Mouse (Mus musculus): ENCODE measurements at regions not wholly inside any gene's neighbourhood (a gene's known extent, or its start where the extent isn't known, plus 50 kb on each side); places are given as distances from the start of the nearest gene placed in this dataset.
"Not testable (repeated sequence)": the region's sequence is repeated elsewhere in the genome, so short reads cannot be mapped to it uniquely, and the experiment has no call there.

DNA sequence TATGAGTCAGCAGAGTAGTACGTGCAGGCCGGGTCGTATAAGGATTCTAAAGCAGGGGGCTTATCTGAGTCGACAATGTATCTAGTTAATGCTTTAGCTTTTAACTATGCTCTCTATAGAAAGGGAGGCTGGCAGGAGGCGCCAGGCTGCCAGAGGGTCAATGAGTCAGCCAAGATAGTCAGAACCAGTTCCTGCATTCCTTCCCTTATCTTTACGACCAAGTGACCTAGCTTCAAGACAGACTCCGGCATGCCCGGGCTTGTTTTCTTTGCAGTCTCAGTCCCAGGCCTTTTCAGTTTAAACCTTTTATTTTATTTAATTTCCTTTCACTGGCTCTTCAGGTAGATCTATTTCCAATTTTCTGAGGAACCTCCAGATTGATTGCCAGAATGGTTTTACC is 374.0 kb upstream of the Nrxn1 start:
- DNase-seq: no peak

DNA sequence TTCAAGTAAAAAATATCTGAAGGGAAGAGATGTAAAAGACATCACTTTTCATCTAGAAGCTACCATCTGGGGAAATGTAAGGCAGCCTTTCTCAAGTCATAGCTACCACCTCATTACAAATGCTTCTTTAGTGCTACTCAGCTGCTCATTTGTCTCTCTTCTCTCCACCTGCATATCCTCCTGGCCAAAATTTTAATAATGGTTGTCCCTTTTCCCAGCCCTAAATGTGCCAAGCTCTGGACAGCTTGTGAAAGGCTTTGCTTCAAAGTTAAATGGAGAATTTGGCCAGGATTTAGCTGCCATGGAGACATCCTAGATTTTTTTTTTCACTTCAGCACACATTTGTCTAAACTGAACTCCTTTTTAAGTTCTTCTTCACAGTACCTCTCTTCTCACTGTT is 358.8 kb upstream of the Nrxn1 start:
- no peak for DNase-seq

DNA sequence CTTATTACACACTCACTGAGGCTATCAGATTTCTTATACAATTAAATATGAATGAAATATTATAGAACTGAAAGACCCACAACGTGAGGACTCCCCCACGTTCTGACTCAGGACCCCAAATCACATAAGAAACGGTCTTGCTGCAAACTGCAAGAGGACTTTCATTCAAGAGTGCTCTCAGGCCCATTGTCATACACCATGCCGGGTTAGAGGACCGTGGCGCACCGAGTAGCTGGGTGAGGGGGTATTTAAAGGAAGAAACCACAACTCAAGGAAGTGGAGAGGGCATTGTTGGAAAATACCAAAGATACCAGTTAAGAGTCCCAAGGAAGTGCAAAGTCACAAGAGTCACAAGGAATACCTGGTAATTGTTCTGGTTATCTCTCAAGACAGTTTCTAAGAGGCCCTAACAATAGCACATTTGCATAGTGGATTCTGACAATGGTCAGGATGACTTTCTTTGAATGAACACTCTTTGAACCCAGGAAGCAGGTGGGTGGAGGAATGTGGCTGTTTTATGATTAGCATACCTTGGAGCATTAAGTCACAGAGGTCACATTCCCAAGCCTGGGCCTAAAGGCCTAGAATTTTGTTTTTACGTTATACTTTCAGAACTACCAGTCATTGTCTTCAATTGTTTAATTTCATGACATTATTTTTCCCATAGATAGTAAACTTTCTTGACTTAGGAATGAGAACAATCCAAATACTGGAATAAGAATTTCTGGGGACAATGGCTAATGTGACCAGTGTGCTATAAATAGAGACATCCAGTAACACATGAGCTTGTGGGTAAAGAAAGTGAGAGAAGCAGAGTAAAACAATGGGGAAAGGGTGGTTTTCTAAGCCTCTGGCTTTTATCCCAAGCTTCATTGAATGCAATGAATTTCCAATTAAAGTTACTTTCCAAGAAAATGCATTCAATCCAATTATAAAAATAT is 339.2 kb upstream of the Nrxn1 start:
- DNase-seq: not testable (repeated sequence)

DNA sequence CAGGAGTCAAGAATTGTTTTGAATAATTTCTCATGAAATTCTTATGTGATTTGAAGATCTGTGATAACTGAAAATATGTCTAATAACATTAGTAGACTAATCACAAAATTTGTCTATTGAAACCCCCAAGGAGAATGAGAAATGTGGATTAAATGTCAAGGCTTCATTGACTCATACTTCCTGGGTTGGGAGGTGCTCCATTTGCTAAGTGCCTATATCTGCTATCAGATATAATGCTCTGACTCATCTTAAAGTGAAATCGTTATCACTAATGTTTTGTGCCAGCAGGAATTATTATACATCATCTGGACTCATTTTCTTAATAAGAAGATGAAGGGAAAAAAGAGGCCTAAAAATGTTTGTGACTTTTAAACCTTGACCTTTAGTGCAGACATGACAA is 337.5 kb upstream of the Nrxn1 start:
- DNase-seq: no peak

DNA sequence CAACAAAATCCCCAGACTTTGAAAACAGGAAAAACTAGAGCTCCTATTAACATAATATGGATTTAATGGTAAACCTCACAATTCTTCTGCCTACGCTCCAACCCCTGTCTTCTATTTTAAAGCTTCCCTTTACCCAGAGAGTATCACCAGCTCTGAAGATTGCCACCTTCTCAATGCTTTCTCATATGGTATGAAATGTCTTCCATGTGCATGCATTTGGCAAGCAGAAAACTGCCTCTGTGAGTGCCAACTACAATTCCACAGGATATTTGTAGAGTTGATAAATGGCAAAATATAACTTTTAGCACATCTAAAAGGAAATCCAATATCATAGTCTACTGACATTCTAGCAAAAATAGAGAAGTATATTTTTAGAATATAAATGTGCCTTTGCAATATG is 332.2 kb upstream of the Nrxn1 start:
- DNase-seq: no peak

DNA sequence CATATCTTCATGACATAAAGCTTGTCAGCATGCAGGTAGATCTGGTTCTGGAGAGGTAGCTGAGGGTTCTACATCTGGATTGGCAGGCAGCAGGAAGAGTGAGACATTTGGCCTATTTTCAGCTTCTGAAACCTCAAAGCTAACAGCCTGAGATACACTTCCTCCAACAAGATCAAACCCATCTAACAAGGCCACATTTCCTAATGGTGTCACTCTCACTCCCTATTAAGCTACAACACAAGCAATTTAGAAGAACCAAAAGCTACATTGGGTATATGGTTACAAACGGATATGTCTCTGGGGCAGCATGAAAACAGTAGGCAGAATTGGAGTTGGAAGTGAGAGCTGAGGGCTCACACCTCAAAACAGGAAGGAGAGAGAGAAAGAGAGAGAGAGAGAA is 325.7 kb upstream of the Nrxn1 start:
- no peak for DNase-seq

DNA sequence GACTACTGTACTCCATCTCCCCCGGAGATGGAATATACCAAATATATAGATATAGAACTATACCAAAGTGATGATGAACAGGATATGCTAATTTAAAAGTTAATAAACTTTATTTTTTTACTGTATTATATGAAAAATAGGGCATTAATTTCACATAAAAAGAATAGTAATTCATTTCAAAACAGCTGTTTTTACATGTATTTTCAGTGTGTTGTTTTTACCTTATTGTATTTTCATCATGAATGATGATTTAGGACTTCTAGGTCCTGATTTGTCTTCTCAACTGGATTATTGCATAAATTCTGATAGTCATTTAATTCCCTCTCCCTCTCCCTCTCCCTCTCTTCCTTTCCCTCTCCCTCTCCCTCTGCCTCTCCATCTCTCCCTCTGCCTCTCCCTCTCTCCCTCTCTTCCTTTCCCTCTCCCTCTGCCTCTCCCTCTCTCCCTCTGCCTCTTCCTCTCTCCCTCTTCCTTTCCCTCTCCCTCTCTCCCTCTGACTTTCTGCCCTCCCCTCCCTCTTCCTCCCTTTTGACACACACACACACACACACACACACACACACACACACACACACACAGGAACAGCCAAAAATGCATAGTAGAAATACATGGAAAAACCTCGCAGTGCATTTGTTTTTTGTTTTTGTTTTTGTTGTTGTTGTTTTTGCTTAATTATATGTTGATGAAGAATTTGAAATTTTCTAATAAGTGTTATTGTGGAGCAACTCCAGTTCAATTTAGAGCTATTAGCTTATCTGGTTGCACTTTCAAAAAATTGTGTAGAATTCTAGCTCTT is 298.3 kb upstream of the Nrxn1 start:
- no peak for DNase-seq

DNA sequence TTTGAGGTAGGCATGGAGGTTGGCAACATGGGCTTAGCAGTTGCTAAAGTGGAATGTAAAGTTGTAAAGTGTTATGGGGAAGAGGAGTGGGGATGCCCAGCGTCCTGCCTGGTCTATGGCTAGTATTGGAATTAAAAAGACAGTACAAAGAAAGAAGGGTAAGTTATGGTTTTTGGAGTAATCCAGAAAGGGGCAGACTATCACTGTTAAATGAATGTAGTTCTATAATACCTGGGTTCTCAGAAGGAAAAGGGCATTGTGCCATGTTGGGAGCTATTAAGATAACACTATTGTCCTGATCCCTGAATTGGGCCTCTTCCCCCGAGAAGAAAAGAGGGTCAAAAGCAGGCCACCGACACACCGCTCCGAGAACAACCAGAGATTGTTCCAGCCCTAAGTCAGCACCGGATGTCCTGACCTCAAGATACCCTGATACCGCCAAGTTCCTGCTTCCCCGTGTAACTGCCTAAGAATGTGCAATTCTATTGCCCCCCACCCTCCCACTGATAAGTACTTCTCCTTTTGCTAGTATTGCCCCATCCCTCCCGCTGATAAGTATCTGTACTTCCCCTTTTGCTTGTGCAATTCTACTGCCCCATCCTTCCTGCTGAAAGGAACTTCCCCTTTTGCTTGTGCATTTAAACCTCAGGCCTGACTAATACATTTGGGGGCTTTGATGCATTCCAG is 297.2 kb upstream of the Nrxn1 start:
- DNase-seq: not testable (repeated sequence)

DNA sequence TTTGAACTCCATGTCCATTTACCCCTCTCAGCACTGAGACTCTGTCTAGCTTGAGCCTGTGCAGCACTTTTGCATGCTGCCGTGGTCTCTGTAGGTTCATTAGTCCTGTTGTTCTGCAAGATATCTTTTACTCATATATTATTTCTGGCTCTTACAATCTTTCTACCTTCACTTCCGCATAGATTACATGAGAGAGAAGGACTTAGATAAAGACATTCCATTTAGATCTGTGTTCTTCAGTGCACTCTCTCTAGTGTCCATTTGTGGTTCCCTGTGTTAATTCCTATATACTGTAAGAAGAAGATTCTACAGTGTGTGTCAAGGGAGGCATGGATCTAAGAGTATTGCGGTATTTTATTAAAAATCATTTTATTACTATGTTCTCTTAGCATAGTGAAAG is 295.6 kb upstream of the Nrxn1 start:
- no peak for DNase-seq

DNA sequence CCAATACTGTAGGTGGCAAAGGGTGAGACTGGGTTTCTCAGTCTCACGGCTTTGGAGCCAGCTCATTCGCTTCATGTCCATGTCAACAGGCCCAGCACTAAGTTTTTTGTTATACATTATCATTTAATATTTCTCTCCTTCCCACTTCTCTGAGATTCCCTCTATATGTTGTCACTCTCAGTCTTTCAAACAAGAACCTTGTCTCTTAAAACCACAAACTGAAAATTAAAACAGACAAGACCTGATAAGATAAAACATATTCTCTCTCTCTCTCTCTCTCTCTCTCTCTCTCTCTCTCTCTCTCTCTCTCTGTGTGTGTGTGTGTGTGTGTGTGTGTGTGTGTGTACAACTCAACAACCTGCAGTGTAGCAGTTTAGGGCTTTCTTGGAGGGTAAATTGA is 295.2 kb upstream of the Nrxn1 start:
- no peak for DNase-seq

DNA sequence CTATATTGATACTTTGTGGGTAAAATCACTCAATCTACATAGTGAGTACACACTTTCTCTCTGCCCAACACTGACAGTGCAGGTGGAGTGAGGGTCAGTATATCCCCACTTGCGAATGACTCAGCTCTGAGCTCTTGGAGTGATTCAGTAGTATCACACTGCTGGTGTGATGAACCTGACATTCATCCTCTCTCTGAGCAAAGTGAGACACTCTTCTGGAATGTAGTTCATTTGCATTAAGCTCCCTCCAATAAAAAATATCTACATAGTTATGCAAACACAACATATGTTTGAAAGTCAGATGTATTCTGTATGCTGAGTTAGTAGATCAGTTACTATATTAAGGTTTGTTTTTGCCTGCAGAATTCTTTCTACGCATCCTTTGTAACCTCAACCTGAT is 293.1 kb upstream of the Nrxn1 start:
- DNase-seq: no peak

DNA sequence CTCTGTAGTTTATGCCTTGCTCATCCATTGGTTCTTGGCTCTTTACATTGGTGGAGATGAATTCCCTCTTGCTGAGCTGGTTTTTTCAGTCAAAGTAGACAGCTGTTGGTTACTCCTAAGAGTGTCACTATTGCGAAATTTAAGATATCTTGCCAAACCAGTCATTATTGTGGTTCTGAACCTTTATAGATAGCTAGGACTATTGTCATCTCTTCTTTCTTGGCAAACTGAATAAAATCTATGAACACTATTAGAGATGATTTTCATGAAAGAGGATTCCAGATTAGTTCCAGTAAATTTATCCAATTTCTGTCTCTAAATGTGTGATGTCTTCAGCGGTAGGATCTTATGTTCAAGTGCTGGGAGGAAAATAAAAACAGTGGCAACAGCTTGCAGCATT is 275.3 kb upstream of the Nrxn1 start:
- DNase-seq: no peak

DNA sequence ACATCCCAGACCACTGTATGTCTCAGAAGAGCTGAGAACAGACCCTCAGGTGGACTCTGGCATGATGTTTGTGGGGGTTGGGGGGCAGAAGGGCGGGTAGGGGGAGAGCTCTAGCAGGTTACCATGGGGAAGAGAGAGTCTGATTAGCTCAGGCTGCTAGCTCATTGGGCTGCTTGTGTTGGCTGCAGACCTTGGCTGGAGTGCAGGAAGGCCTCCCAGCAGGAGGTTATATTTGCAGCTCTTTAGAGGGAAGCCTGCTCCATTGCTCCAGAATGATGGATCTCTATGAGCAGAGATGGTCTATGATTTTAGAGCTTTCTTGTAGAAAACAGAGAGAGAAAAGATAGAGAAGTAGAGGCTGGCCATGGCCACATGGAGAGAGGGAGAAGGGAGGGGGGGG is 268.4 kb upstream of the Nrxn1 start:
- peak; percentile 7 for DNase-seq

DNA sequence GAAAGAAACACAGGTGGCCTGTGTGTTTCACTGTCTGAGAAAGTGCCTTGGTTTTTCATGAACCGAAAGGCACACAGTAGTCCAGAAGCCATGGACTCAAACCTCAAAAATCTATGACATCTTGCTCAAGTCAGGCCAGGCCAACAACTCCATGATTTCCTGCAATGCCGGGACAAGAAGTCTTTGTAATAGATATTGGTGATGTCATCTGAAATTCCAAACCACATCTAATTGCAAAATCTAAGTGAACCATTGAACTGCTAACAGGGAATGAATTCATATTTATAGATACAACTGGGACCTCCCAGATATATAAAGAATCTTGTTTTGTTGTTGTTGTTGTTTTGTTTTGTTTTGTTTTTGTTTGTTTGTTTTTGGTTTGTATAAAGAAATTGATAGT is 259.2 kb upstream of the Nrxn1 start:
- no peak for DNase-seq

DNA sequence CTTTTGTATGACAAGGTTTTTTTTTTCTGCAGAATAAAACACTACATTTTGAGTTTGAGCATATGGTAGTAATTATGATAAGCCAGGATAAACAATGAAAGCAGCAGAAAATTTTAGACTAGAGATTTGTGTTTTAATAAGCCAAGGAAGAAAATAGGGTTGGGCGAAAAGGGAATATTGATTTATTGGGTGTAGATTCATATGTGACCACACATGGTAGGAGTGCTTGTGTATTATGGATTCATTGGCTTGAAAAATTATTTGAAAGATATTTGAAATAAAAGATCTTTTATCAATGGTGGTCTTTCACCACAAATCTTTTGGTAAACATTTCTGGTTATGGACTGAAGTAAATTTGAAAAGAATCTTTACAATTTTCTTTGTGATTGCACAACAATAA is 244.0 kb upstream of the Nrxn1 start:
- no peak for DNase-seq

DNA sequence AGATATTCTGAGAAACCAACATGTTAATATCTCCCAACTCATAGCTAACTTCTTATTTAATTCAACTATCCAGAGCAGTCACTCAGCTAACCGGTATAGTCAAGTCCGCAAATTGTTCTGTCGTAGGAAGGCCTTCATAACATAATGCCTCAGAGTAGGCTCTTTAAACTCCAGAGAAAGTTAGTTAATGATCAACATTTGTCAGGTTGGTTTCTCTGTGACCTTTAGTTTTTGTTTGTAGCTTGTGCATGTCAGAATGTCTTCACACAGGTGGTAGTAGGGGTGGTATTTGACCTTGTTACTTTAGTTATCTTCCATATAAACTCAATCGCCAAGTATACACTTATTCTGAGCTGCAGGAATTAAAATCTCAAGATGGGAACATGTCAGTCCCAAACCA is 240.9 kb upstream of the Nrxn1 start:
- no peak for DNase-seq

DNA sequence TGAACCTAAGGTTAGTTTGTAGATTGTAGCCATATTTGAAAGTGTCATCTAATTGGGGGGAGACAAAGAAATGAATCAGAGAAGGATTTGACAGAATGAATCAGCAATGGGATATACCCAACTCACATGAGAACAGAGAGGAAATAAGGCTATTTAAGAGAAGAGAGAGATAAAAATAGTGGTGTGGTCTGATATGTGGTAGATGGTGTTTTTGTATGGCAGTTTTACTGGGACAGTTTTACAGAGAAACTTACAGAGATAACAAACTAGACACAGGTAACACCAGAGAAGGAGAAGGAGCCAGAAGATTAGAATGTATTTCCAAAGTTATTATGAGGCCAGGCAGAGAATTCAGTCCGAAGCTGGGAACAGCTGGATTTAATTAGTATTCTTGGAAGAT is 240.3 kb upstream of the Nrxn1 start:
- DNase-seq: no peak

DNA sequence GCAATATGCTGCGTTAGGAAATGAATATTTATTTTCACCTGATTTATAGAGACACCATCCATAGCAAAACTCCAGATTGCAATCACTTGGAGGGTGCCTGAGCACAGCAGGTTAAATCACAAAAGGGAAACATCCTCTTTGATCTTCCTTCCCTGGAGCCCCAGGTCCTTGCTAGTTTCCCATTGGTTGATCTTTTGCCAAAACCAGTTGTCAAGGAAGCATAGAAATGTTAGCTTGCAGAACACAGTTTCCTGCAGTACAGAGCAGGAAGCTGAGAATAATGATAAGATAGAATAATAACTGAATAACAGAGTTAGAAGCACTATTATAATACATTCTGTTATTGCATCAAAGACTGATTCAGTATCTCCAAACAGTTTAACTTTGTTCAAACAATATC is 231.5 kb upstream of the Nrxn1 start:
- DNase-seq: no peak

DNA sequence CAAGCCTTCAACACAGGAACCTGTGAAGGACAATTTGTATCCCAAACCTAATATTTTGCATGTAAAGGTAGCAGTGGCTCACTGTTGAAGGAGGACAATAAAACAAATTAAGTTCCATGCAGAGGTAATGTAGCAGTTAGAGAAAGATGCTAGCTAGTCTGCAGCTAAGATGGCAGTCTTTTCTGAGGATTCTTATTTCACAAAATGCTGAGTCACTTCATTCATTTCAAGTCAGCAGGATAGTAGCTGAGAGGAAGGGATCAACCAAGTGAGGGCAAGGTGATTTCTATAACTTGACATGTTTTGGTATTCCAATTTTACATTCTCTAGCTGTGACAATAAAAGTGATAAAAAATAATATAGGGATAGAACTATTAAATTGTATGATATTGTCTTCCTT is 194.0 kb upstream of the Nrxn1 start:
- no peak for DNase-seq

DNA sequence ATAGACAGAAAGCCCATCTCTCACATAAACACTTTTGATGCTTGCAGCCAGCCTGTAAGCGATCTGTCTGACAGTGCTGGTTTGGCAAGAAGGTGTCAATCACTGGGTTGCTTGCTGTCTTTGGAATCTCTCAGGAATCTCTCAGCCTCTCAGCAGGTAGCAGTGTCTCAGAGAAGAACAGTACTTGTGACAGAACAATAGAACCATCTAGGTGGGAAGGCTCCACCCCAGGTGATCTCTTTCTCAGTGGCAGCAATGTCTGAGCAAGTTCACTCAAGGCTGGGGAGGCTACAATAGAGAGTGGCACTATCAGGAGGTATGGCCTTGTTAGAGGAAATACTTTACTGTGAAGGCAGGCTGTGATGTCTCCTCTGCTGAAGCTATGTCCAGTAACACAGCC is 181.5 kb upstream of the Nrxn1 start:
- DNase-seq: no peak

DNA sequence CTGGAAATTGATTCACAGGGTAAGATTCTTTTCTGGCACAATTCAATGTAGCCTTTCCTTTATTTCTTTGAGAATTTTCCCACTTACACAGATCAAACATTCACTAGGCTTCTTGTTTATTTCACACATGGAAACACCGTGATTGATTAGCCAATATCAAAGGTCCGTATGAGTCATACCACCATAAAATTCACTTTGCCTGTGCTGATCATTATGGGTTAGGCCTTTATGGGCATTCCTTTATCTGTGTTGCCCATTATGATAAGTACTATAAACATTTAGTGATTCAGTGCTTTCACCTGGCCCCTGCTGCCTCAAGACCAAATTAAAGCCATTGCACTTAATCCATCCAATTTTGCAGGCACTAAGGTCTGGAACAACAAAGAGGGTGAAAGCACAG is 145.8 kb upstream of the Nrxn1 start:
- no peak for DNase-seq

DNA sequence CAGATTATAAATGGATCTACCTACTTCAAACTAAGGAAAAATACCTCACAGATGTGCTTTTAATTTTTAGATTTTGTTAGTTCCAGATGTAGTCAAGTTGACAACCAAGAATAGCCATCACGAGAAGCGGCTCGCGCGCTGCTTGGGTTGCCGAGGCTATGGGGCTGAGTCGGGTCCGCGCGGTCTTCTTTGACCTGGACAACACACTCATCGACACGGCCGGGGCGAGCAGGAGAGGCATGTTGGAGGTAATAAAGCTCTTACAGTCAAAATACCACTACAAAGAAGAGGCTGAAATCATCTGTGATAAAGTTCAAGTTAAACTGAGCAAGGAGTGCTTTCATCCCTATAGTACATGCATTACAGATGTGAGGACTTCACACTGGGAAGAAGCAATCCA is 143.8 kb upstream of the Nrxn1 start:
- not testable (repeated sequence) for DNase-seq

DNA sequence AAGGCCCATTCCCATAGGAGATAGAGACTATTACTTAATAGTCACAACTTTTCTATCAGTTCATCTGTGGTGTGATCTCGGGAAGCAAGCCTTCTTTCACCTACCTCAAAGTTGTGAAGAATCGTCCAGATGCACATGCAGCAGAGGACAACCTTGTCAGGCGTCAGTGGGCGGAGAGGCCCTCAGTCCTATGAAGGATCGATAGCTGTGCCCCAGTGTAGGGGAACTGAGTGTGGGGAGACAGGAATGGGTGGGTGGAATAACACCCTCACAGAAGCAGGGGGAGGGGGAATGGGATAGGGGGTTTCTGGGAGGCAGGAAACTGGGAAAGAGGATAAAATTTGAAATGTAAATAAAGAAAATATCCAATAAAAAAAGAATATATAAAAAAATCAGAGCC is 133.5 kb upstream of the Nrxn1 start:
- DNase-seq: no peak

DNA sequence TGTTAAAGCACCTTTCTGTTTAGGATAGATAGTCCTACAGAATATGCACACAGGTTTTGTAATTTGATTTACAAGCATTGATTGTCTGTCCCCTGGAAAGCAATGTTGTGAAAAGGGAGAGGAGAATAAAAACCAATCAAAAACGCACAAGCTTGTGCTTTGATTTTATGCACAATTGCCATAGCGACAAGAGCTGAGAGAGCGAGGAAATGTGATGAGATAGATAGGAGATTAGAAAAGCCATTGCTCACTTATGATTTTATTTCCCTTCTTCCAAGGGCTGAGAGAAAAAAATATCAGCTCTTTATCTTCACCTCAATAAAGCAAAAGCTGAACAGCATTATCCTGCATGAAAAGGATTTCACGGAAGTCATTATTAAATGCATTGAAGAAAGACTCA is 133.0 kb upstream of the Nrxn1 start:
- no peak for DNase-seq

Data from cerebellum, adult 8-10 months (tissue).